Mouse (Mus musculus) frontal cortex, adult (tissue): ENCODE measurements around the gene Jph4.

Experiments
- ATAC-seq: cut with Nextera tagmentation; 2 replicates; pipeline ENCODE4 v1.9.2; 2017; ENCODE audit warnings: mild to moderate bottlenecking, moderate library complexity, mixed read lengths; ENCODE audit not compliant: low TSS enrichment

The Jph4 gene

GRCm38 (mm10) chr14:55064481-55065370 lies 52.0 kb downstream of the Jph4 start:
- ATAC-seq = no peak

- ATAC-seq = no peak
These were observed 53.0 kb downstream of the Jph4 start for GRCm38 (mm10) chr14:55063581-55064381.

- ATAC-seq = no peak
These were observed 53.6 kb downstream of the Jph4 start for GRCm38 (mm10) chr14:55063117-55063516.

GRCm38 (mm10) chr14:55062626-55063025 lies 54.1 kb downstream of the Jph4 start:
- peak; percentile 42 for ATAC-seq

- no peak for ATAC-seq
These were observed 54.9 kb downstream of the Jph4 start for GRCm38 (mm10) chr14:55061845-55062244.

GRCm38 (mm10) chr14:55059931-55060330 lies 56.8 kb downstream of the Jph4 start:
- no peak for ATAC-seq

GRCm38 (mm10) chr14:55059009-55059408 lies 57.7 kb downstream of the Jph4 start:
- no peak for ATAC-seq
